Mouse (Mus musculus) adrenal gland, adult 8-10 months (tissue): ENCODE measurements around the gene Cxcr5. TPM values are rescaled to one million over a fixed set of nuclear protein-coding genes. Genes with fewer than 3 reads are reported as not detected.

Source experiments
- DNase-seq: peaks from one replicate; pipeline ENCODE4 v3.0.0; 2022
- total RNA-seq, 4 experiments: library from RNA; stranded (reverse); gene quantifications; 2 replicates each; pipeline ENCODE4 v1.2.4; 2022

Gene Cxcr5
- total RNA-seq, 4 experiments from 2014 or later: 0.13 to 0.32 (median 0.18) TPM

DNA sequence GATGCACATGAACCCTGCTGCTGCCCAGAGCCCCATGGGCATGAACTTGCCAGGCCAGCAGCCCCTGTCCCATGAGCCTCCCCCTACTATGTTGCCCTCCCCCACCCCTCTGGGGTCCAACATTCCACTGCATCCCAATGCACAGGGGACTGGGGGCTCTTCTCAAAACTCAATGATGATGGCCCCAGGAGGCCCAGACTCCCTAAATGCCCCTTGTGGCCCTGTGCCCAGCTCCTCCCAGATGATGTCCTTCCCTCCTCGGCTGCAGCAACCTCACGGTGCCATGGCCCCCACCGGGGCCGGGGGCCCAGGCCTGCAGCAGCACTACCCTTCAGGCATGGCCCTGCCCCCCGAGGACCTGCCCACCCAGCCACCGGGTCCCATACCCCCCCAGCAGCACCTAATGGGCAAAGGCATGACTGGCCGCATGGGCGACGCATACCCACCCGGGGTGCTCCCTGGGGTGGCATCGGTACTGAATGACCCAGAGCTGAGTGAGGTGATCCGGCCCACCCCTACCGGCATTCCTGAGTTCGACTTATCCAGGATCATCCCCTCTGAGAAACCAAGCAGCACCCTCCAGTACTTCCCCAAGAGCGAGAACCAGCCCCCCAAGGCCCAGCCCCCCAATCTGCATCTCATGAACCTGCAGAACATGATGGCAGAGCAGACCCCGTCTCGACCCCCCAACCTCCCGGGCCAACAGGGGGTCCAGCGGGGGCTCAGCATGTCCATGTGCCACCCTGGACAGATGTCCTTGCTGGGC lies 52.8 kb downstream of the Cxcr5 start:
- DNase-seq: peak; percentile 19

- no peak for DNase-seq
Observed at GRCm38 (mm10) chr9:44508124-44508619, 53.5 kb downstream of the Cxcr5 start.

DNA sequence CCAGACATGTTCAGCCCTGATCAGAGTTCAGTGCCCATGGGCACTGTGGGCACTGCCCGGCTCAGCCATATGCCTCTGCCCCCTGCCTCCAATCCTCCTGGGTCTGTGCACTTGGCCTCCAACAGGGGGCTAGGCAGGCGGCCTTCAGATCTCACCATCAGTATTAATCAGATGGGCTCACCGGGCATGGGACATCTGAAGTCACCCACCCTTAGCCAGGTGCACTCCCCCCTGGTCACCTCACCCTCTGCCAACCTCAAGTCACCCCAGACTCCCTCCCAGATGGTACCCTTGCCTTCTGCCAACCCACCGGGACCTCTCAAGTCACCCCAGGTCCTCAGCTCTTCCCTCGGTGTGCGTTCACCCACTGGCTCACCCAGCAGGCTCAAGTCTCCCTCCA lies 54.3 kb downstream of the Cxcr5 start:
- no peak for DNase-seq

DNA sequence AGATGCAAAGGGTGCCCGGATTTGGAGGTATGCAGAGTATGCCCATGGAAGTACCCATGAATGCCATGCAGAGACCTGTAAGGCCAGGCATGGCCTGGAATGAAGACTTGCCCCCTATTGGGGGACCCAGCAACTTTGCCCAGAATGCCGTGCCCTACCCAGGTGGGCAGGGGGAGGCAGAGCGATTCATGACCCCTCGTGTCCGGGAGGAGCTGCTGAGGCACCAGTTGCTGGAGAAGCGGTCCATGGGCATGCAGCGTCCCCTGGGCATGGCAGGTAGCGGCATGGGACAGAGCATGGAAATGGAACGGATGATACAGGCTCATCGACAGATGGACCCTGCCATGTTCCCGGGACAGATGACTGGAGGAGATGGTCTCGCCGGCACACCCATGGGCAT lies 55.1 kb downstream of the Cxcr5 start:
- DNase-seq: no peak

DNA sequence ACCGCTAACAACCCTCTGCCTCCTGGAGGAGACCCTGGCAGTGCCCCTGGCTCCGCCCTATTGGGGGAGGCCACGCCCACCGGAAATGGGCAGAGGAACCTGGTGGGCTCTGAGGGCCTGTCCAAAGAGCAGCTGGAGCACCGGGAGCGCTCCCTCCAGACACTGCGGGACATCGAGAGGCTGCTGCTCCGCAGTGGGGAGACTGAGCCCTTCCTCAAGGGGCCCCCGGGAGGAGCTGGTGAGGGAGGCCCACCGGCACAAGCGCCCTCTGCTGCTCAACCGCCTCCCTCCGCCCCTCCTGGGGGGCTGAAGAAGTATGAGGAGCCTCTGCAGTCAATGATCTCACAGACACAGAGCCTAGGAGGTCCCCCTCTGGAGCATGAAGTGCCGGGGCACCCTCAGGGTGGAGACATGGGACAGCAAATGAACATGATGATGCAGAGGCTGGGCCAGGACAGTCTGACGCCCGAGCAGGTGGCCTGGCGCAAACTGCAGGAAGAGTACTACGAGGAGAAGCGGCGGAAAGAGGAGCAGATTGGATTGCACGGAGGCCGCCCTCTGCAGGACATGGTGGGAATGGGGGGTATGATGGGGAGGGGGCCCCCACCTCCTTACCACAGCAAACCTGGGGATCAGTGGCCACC lies 55.7 kb downstream of the Cxcr5 start:
- no peak for DNase-seq

DNA sequence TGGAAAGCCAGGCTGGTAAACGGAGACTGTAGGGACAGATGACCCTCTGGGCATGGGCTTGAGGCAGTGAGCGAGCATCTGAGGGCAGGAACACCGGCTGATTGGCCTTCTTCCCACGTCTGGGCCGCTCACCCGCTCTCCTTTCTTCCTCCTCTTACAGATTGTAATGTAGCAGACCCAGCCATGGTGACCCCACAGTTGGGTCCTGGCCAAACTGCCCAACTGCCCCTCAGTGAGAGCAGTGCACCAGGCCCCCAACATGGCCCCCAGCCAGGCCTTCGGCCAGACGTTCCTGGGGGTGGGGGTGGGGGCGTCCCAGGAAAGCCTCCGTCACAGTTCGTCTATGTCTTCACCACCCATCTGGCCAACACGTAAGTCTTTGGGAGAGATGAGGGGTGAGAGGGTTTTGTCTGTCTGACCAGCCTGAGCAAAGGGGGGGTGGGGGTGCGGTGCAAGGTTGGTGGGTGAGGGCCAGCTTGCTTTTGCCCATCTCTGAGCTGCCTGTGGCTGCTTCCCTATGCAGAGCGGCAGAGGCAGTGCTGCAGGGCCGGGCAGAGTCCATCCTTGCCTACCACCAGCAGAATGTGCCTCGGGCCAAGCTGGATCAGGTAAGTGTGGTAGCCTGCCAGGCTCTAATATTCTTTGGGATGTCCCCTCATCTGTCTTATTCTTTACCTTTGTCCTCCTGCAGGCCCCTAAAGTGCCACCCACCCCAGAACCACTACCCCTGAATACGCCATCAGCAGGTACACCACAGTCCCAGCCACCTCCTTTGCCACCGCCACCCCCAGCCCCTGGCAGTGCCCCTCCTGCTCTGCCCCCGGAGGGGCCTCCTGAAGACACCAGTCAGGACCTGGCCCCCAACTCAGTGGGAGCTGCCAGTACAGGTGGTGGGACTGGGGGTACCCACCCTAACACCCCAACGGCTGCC lies 56.5 kb downstream of the Cxcr5 start:
- DNase-seq: no peak

GRCm38 (mm10) chr9:44502006-44502405 lies 59.7 kb downstream of the Cxcr5 start:
- peak; percentile 64 for DNase-seq

- DNase-seq: no peak
Observed at GRCm38 (mm10) chr9:44501206-44501879, 60.3 kb downstream of the Cxcr5 start.

- no peak for DNase-seq
Observed at GRCm38 (mm10) chr9:44500638-44501175, 61.0 kb downstream of the Cxcr5 start.

DNA sequence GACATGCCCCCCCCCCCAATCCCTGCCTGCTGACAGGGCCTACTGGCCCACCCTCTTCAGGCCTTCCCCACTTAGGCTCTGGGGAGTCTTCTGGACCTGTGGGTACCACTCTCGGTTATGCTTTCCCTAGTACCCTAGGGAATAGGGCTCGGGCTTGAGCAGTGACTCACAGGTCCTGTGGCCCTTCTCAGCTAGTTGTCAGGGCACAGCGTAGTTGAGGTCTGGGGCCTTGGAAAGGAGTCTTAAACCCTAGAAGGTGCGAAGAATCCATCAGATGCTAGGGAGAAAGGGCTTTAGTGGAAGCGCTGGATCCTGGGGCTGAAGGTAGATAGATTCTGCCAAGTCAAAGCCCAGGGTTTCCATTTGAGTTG lies 61.5 kb downstream of the Cxcr5 start:
- DNase-seq: no peak

- peak; percentile 31 for DNase-seq
Observed at GRCm38 (mm10) chr9:44499356-44500162, 62.1 kb downstream of the Cxcr5 start.

GRCm38 (mm10) chr9:44498421-44499355 lies 63.0 kb downstream of the Cxcr5 start:
- DNase-seq: peak; percentile 75

DNA sequence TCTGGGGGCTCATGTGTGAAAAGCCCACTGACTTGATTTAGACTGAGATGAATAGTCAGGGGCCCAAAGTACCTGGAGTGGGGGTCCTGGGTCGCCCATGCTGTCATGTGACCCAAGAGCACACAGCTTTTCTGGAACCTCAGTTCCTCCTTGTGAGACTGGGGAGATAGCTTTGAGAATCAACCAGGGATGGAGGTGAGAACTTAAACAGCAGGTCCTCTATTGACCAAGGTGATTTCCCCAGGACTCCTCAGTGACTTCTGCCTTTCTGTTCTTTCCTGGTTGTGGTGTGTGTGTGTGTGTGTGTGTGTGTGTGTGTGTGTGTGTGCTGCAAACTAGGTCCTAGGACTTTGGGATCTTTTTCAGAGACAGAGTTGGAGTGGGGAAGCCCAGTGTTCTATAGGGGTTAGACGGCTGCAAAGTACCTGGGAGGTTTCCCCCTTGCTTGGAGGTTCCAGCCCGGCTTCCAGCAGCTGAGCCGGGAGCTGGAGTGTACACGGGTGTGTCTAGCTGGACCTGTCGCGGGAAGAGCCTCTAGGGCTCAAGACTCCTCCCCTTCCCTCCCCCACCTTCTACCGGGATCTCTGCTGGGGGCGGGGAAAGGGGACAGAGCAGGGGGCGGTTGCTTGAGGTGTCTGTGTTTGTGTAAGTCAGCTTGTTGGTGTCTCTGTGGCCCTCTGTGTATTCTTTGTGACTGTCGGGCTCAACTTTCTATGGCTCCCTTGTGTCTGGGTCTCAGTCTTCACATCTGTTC lies 63.9 kb downstream of the Cxcr5 start:
- peak; percentile 37 for DNase-seq

GRCm38 (mm10) chr9:44496803-44497461 lies 64.7 kb downstream of the Cxcr5 start:
- no peak for DNase-seq

GRCm38 (mm10) chr9:44495810-44496344 lies 65.8 kb downstream of the Cxcr5 start:
- DNase-seq: no peak

GRCm38 (mm10) chr9:44494863-44495809 lies 66.5 kb downstream of the Cxcr5 start:
- DNase-seq: peak; percentile 15

- DNase-seq: peak; percentile 20
Observed at GRCm38 (mm10) chr9:44494261-44494862, 67.3 kb downstream of the Cxcr5 start.
